Mouse (Mus musculus) hindbrain, postnatal 0 days (tissue): ENCODE results near the gene Sec24d. TPM values are rescaled to one million over a fixed set of nuclear protein-coding genes. Genes with fewer than 3 reads are reported as not detected.

ENCODE experiments used
- ATAC-seq: fragments of 200-750 bp; cut with Nextera tagmentation; 2 replicates; pipeline ENCODE4 v1.8.0; 2017; ENCODE audit warnings: mild to moderate bottlenecking, moderate TSS enrichment, moderate library complexity
- DNase-seq: peaks from one replicate; pipeline ENCODE4 v3.0.0-alpha.2; 2015; ENCODE audit warnings: low spot score
- H3K27ac ChIP-seq: fragments of 300-500 bp; sonication (generic); 2 replicates; pipeline ENCODE4 v1.5.1; 2014; ENCODE audit warnings: mild to moderate bottlenecking
- H3K27me3 ChIP-seq: fragments of 300-500 bp; sonication (generic); 2 replicates; pipeline ENCODE4 v1.6.1; 2014; ENCODE audit warnings: low read length, mixed read lengths; ENCODE audit not compliant: insufficient read depth
- H3K36me3 ChIP-seq: fragments of 300-500 bp; sonication (generic); 2 replicates; pipeline ENCODE4 v1.6.1; 2014; ENCODE audit warnings: low read length, mixed read lengths; ENCODE audit not compliant: insufficient read depth
- H3K4me1 ChIP-seq: fragments of 300-500 bp; sonication (generic); 2 replicates; pipeline ENCODE4 v1.6.1; 2014; ENCODE audit warnings: antibody characterized with exemption, low read length, mixed read lengths; ENCODE audit not compliant: insufficient read depth
- H3K4me2 ChIP-seq: fragments of 300-500 bp; sonication (generic); 2 replicates; pipeline ENCODE4 v1.6.1; 2014; ENCODE audit warnings: low read depth, mild to moderate bottlenecking, low read length, moderate library complexity, mixed read lengths
- H3K4me3 ChIP-seq: fragments of 300-500 bp; sonication (generic); 2 replicates; pipeline ENCODE4 v1.5.1; 2014; ENCODE audit warnings: low read length
- H3K9ac ChIP-seq: fragments of 300-500 bp; sonication (generic); replicated peaks from 2 replicates; pipeline ENCODE4 v1.6.1; 2014; ENCODE audit warnings: mild to moderate bottlenecking, low read length, moderate library complexity, mixed read lengths
- H3K9me3 ChIP-seq: fragments of 300-500 bp; sonication (generic); 2 replicates; pipeline ENCODE4 v1.6.1; 2016; ENCODE audit warnings: low read length, mixed read lengths
- CTCF ChIP-seq: IDR thresholded peaks from 2 replicates; pipeline ENCODE4 v1.5.1; 2016; ENCODE audit warnings: antibody characterized with exemption, control low read depth, low read depth
- WGBS: fragments of 180-500 bp; shearing (Covaris S2); extraction: QIAGEN DNeasy Blood & Tissue Kit; methylation state at CpG from one replicate; pipeline ENCODE4 v1.1.7; 2014; 5-methylcytosine and 5-hydroxymethylcytosine counted together
- polyA plus RNA-seq: library from polyadenylated mRNA; unstranded; fragments of >200 nt; fragmentation: Nextera tagmentation; extraction: Ambion mirVana; gene quantifications from 2 replicates; pipeline ENCODE4 v1.2.1, GENCODE M21; 2015
- total RNA-seq: library from RNA; depleted of rRNA; stranded (reverse); fragments of >200 nt; gene quantifications from 2 replicates; pipeline ENCODE4 v1.2.3, GENCODE M21; 2014

The Sec24d gene
- total and polyA plus RNA-seq, 2 experiments from 2014 or later: 11.9 to 28.9 TPM

- ATAC-seq (no peak), DNase-seq (no peak)
- H3K4me1 ChIP-seq: no peaks in the 10 kb centered on the region
- H3K27me3 ChIP-seq: no peaks in the 10 kb centered on the region
- H3K9me3 ChIP-seq: no peaks in the 10 kb centered on the region
- no peak for TF ChIP-seq CTCF
- H3K9ac ChIP-seq: no peak overlapping the region
- H3K4me3 ChIP-seq: no peak overlapping the region
- no peak overlapping the region for H3K27ac ChIP-seq
- H3K4me2 ChIP-seq: no peak overlapping the region
- peaks cover 1% of the 10 kb centered on the region; the same call in 1 of the 2 replicates for H3K36me3 ChIP-seq
These were observed 24.4 kb downstream of the Sec24d start for GRCm38 (mm10) chr3:123291670-123292069.

DNA sequence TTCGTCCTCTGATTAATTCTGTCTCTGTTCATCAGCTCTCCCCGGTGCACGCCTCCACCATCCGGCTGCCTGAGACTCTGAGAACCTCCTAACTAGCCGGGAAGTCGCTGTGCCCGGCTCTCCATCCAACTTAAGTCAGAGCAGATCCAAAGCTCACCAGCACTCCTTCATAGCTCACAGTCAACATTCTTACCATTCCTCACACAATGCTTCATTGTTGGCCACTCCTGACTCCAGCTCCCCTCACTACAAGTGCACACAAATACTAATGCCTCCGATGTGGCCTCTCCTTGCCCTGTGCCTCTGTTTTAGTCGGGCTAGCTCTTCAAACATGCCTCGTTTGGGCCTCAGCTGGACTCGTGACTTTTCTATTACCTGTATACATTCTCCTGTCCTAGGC, 29.4 kb downstream of the Sec24d start:
- no peaks in the 10 kb centered on the region for H3K4me1 ChIP-seq
- H3K4me3 ChIP-seq: no peak overlapping the region
- no peak for DNase-seq
- peaks cover 13% of the 10 kb centered on the region; the same call in 1 of the 2 replicates for H3K36me3 ChIP-seq
- no peaks in the 10 kb centered on the region for H3K9me3 ChIP-seq
- H3K27me3 ChIP-seq: no peaks in the 10 kb centered on the region
- no peak for ATAC-seq
- H3K27ac ChIP-seq: no peak overlapping the region
- 60% methylated on average over 11 of the region's 11 CpGs for WGBS
- no peak overlapping the region for H3K9ac ChIP-seq
- TF ChIP-seq CTCF: no peak
- H3K4me2 ChIP-seq: no peak overlapping the region

DNA sequence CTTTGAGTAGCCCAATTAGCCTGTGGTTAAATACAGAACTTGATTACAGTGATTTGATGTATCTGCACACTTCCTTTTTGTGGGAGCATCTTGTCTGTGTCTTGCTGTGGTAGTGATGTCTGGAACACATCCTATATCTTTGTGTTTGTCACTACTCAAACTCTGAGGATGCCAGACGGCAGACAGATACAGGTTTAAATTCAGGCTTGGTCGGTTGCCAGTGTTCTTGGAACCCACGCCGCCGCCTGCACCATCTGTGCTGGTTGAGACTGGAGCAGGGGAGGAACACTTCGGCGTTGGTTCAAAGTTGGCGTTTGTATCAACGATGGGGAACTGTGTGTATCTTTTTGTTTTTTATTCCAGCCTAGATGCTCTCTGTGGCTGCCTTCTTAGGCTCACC, 31.0 kb downstream of the Sec24d start:
- ATAC-seq: peak; percentile 67; the same call in 1 of the 2 replicates
- no peaks in the 10 kb centered on the region for H3K27me3 ChIP-seq
- H3K27ac ChIP-seq: no peak overlapping the region
- DNase-seq: peak; percentile 74
- H3K4me2 ChIP-seq: no peak overlapping the region
- no peak for TF ChIP-seq CTCF
- no peaks in the 10 kb centered on the region for H3K4me1 ChIP-seq
- H3K9ac ChIP-seq: no peak overlapping the region
- 56% methylated on average over 9 of the region's 9 CpGs for WGBS
- no peak overlapping the region for H3K4me3 ChIP-seq
- H3K9me3 ChIP-seq: peaks cover 3% of the 10 kb centered on the region; the same call in 1 of the 2 replicates
- peaks cover 13% of the 10 kb centered on the region; the same call in 1 of the 2 replicates for H3K36me3 ChIP-seq

DNA sequence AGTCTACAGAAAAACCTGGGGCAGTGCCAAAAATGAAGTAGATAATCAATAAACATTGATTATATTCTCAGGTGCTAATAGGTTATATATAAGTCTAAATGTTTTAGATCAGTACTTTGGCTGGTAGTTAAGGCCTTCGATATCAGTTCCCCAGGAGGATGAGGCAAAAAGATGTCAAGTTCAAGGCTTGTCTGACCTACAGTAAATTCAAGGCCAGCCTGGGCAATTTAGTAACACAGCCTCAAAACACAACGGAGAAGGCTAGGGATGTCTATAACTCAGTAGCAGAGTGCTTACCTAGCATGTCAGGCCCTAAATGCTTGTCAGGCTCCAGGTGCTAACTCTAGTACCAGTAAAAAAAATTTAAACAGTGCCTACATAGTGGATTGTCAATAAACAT, 34.3 kb downstream of the Sec24d start:
- 93% methylated on average over 2 of the region's 2 CpGs for WGBS
- Histone ChIP-seq H3K4me2 (no peak overlapping the region), H3K9me3 (peaks cover 3% of the 10 kb centered on the region; the same call in 1 of the 2 replicates), H3K4me1 (no peaks in the 10 kb centered on the region), H3K36me3 (peaks cover 13% of the 10 kb centered on the region; the same call in 1 of the 2 replicates), H3K27me3 (no peaks in the 10 kb centered on the region), H3K4me3 (no peak overlapping the region), H3K27ac (no peak overlapping the region), H3K9ac (no peak overlapping the region)
- no peak for TF ChIP-seq CTCF
- ATAC-seq (no peak), DNase-seq (no peak)

GRCm38 (mm10) chr3:123305611-123306010, 38.4 kb downstream of the Sec24d start:
- peaks cover 3% of the 10 kb centered on the region; the same call in 1 of the 2 replicates for H3K9me3 ChIP-seq
- WGBS: 93% methylated on average over 15 of the region's 15 CpGs

DNA sequence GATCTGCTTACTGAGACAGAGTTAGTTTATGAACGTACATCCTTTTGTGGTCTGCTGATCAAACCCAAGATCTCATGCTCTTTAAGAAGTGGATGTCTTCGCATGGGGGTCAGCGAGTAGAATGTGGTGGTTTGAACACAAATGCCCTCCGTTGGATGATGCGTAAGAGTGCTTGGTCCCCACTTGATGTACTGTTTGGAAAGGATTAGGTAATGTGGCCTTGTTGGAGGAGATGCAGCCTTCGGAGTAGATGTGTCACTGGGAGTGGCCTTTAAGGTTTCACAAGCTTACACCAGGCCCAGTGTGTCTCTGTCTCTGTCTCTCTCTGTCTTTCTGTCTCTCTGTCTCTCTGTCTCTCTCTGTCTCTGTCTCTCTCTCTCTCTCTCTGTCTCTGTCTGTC, 40.2 kb downstream of the Sec24d start:
- WGBS: 94% methylated on average over 6 of the region's 6 CpGs
- TF ChIP-seq CTCF: no peak
- no peaks in the 10 kb centered on the region for H3K27me3 ChIP-seq
- no peak overlapping the region for H3K4me3 ChIP-seq
- peaks cover 2% of the 10 kb centered on the region; the same call in 1 of the 2 replicates for H3K9me3 ChIP-seq
- H3K9ac ChIP-seq: no peak overlapping the region
- H3K27ac ChIP-seq: no peak overlapping the region
- H3K4me2 ChIP-seq: no peak overlapping the region
- no peaks in the 10 kb centered on the region for H3K36me3 ChIP-seq
- ATAC-seq (no peak), DNase-seq (no peak)
- H3K4me1 ChIP-seq: no peaks in the 10 kb centered on the region

More at GRCm38 (mm10) chr3:123305611-123306010, 38.4 kb downstream of the Sec24d start:
- H3K4me2 ChIP-seq: no peak overlapping the region
- no peak overlapping the region for H3K4me3 ChIP-seq
- no peak overlapping the region for H3K27ac ChIP-seq
- H3K27me3 ChIP-seq: no peaks in the 10 kb centered on the region
- H3K36me3 ChIP-seq: 0 out of 2 replicates have a peak, but pooled peaks cover 5% of the 10 kb centered on the region
- DNase-seq (no peak), ATAC-seq (no peak)
- no peak for TF ChIP-seq CTCF
- no peaks in the 10 kb centered on the region for H3K4me1 ChIP-seq
- no peak overlapping the region for H3K9ac ChIP-seq

GRCm38 (mm10) chr3:123309141-123309540, 41.9 kb downstream of the Sec24d start:
- no peak for TF ChIP-seq CTCF
- H3K4me3 ChIP-seq: no peak overlapping the region
- H3K9me3 ChIP-seq: no peaks in the 10 kb centered on the region
- H3K4me1 ChIP-seq: no peaks in the 10 kb centered on the region
- no peak overlapping the region for H3K27ac ChIP-seq
- no peaks in the 10 kb centered on the region for H3K36me3 ChIP-seq
- no peak overlapping the region for H3K4me2 ChIP-seq
- no peaks in the 10 kb centered on the region for H3K27me3 ChIP-seq
- H3K9ac ChIP-seq: no peak overlapping the region
- no peak for ATAC-seq
- 69% methylated on average over 6 of the region's 6 CpGs for WGBS
- no peak for DNase-seq
